Mouse (Mus musculus): Measurements from ENCODE around the gene Ostc. TPM values are rescaled to one million over a fixed set of nuclear protein-coding genes. Genes with fewer than 3 reads are reported as not detected.

The Ostc gene
- polyA plus RNA-seq, 2 experiments: 285 to 481 TPM

- no peaks in the 10 kb centered on the region for H3K36me3 ChIP-seq (ENCODE audit: control insufficient read depth, insufficient read depth, low read length)
- no peaks in the 10 kb centered on the region for H3K9me3 ChIP-seq (ENCODE audit: control insufficient read depth, low read length)
- no peak overlapping the region for H3K9ac ChIP-seq (ENCODE audit: low read depth, low read length, severe bottlenecking)
- H3K27me3 ChIP-seq (ENCODE audit: control insufficient read depth, insufficient read depth, low read length): no peaks in the 10 kb centered on the region
- H3K4me1 ChIP-seq (ENCODE audit: control insufficient read depth, insufficient read depth, low read length): no peaks in the 10 kb centered on the region
- no peak for TF ChIP-seq POLR2A (IDR thresholded peaks at IDR 0.05; ENCODE audit: borderline replicate concordance, extremely low read depth, insufficient read depth, insufficient read length)
- H3K4me3 ChIP-seq (replicated peaks; ENCODE audit: low read length): no peak overlapping the region
- ATAC-seq (ENCODE audit: low FRiP score, low read depth) (no peak), DNase-seq (ENCODE audit: low spot score) (no peak)
- H3K4me2 ChIP-seq (replicated peaks; ENCODE audit: low read depth, low read length, severe bottlenecking): no peak overlapping the region
- no peak overlapping the region for H3K27ac ChIP-seq (replicated peaks; ENCODE audit: low read depth, low read length)
- WGBS: 64% methylated on average over 8 of the region's 8 CpGs
Observed at GRCm38 (mm10) chr3:130685014-130685366, 24.3 kb downstream of the Ostc start.

- TF ChIP-seq POLR2A (IDR thresholded peaks at IDR 0.05; ENCODE audit: borderline replicate concordance, extremely low read depth, insufficient read depth, insufficient read length): no peak
Observed at GRCm38 (mm10) chr3:130684276-130685013, 24.8 kb downstream of the Ostc start.

GRCm38 (mm10) chr3:130683836-130684235, 25.4 kb downstream of the Ostc start:
- H3K27me3 ChIP-seq (ENCODE audit: control insufficient read depth, insufficient read depth, low read length): no peaks in the 10 kb centered on the region
- H3K4me2 ChIP-seq (replicated peaks; ENCODE audit: low read depth, low read length, severe bottlenecking): no peak overlapping the region
- H3K36me3 ChIP-seq (ENCODE audit: control insufficient read depth, insufficient read depth, low read length): no peaks in the 10 kb centered on the region
- 73% methylated on average over 8 of the region's 8 CpGs for WGBS
- no peaks in the 10 kb centered on the region for H3K9me3 ChIP-seq (ENCODE audit: control insufficient read depth, low read length)
- H3K27ac ChIP-seq (replicated peaks; ENCODE audit: low read depth, low read length): no peak overlapping the region
- H3K4me1 ChIP-seq (ENCODE audit: control insufficient read depth, insufficient read depth, low read length): no peaks in the 10 kb centered on the region
- TF ChIP-seq POLR2A (IDR thresholded peaks at IDR 0.05; ENCODE audit: borderline replicate concordance, extremely low read depth, insufficient read depth, insufficient read length): no peak
- no peak overlapping the region for H3K9ac ChIP-seq (ENCODE audit: low read depth, low read length, severe bottlenecking)
- no peak overlapping the region for H3K4me3 ChIP-seq (replicated peaks; ENCODE audit: low read length)
- ATAC-seq (ENCODE audit: low FRiP score, low read depth) (no peak), DNase-seq (ENCODE audit: low spot score) (no peak)

More at GRCm38 (mm10) chr3:130684276-130685013, 24.8 kb downstream of the Ostc start:
- Histone ChIP-seq H3K4me2 (replicated peaks; ENCODE audit: low read depth, low read length, severe bottlenecking) (no peak overlapping the region), H3K27me3 (ENCODE audit: control insufficient read depth, insufficient read depth, low read length) (no peaks in the 10 kb centered on the region), H3K9ac (ENCODE audit: low read depth, low read length, severe bottlenecking) (no peak overlapping the region), H3K36me3 (ENCODE audit: control insufficient read depth, insufficient read depth, low read length) (no peaks in the 10 kb centered on the region), H3K4me1 (ENCODE audit: control insufficient read depth, insufficient read depth, low read length) (no peaks in the 10 kb centered on the region), H3K4me3 (replicated peaks; ENCODE audit: low read length) (no peak overlapping the region), H3K27ac (replicated peaks; ENCODE audit: low read depth, low read length) (no peak overlapping the region), H3K9me3 (ENCODE audit: control insufficient read depth, low read length) (no peaks in the 10 kb centered on the region)
- ATAC-seq (ENCODE audit: low FRiP score, low read depth) (no peak), DNase-seq (ENCODE audit: low spot score) (no peak)
- 85% methylated on average over 9 of the region's 9 CpGs for WGBS

- H3K36me3 ChIP-seq (ENCODE audit: control insufficient read depth, insufficient read depth, low read length): no peaks in the 10 kb centered on the region
- H3K4me3 ChIP-seq (replicated peaks; ENCODE audit: low read length): no peak overlapping the region
- DNase-seq (ENCODE audit: low spot score) (no peak), ATAC-seq (ENCODE audit: low FRiP score, low read depth) (no peak)
- H3K4me2 ChIP-seq (replicated peaks; ENCODE audit: low read depth, low read length, severe bottlenecking): no peak overlapping the region
- H3K27me3 ChIP-seq (ENCODE audit: control insufficient read depth, insufficient read depth, low read length): no peaks in the 10 kb centered on the region
- no peak overlapping the region for H3K9ac ChIP-seq (ENCODE audit: low read depth, low read length, severe bottlenecking)
- whole genome bisulfite sequencing: 87% methylated on average over 9 of the region's 9 CpGs
- H3K9me3 ChIP-seq (ENCODE audit: control insufficient read depth, low read length): no peaks in the 10 kb centered on the region
- TF ChIP-seq POLR2A (IDR thresholded peaks at IDR 0.05; ENCODE audit: borderline replicate concordance, extremely low read depth, insufficient read depth, insufficient read length): no peak
- no peak overlapping the region for H3K27ac ChIP-seq (replicated peaks; ENCODE audit: low read depth, low read length)
- no peaks in the 10 kb centered on the region for H3K4me1 ChIP-seq (ENCODE audit: control insufficient read depth, insufficient read depth, low read length)
Observed at GRCm38 (mm10) chr3:130682183-130682582, 27.1 kb downstream of the Ostc start.

GRCm38 (mm10) chr3:130681226-130681625, 28.0 kb downstream of the Ostc start:
- Histone ChIP-seq H3K9ac (ENCODE audit: low read depth, low read length, severe bottlenecking) (no peak overlapping the region), H3K4me3 (replicated peaks; ENCODE audit: low read length) (no peak overlapping the region), H3K4me2 (replicated peaks; ENCODE audit: low read depth, low read length, severe bottlenecking) (no peak overlapping the region), H3K27ac (replicated peaks; ENCODE audit: low read depth, low read length) (no peak overlapping the region), H3K9me3 (ENCODE audit: control insufficient read depth, low read length) (no peaks in the 10 kb centered on the region), H3K27me3 (ENCODE audit: control insufficient read depth, insufficient read depth, low read length) (no peaks in the 10 kb centered on the region), H3K4me1 (ENCODE audit: control insufficient read depth, insufficient read depth, low read length) (no peaks in the 10 kb centered on the region), H3K36me3 (ENCODE audit: control insufficient read depth, insufficient read depth, low read length) (no peaks in the 10 kb centered on the region)
- no peak for ATAC-seq (ENCODE audit: low FRiP score, low read depth)
- 85% methylated on average over 2 of the region's 2 CpGs for WGBS
- TF ChIP-seq POLR2A (IDR thresholded peaks at IDR 0.05; ENCODE audit: borderline replicate concordance, extremely low read depth, insufficient read depth, insufficient read length): no peak
- DNase-seq (ENCODE audit: low spot score): no peak

Data from limb, embryonic 14.5 days (tissue).